Mouse (Mus musculus) stomach, embryonic 15.5 days (tissue): ENCODE results near the gene 4930558K02Rik. TPM values are rescaled to one million over a fixed set of nuclear protein-coding genes. Genes with fewer than 3 reads are reported as not detected.

Experiments used
- ATAC-seq: fragments of 200-750 bp; cut with Nextera tagmentation; 2 replicates; pipeline ENCODE4 v1.8.0; 2017; ENCODE audit warnings: low read depth, moderate number of reproducible peaks, moderate TSS enrichment; ENCODE audit not compliant: insufficient read depth, low FRiP score
- H3K27ac ChIP-seq: fragments of 300-500 bp; sonication (generic); 2 replicates; pipeline ENCODE4 v1.5.1; 2015; ENCODE audit warnings: mild to moderate bottlenecking, inconsistent platforms
- H3K27me3 ChIP-seq: fragments of 300-500 bp; sonication (generic); replicated peaks from 2 replicates; pipeline ENCODE4 v1.6.1; 2015; ENCODE audit warnings: inconsistent platforms
- H3K36me3 ChIP-seq: fragments of 300-500 bp; sonication (generic); 2 replicates; pipeline ENCODE4 v1.6.1; 2015; ENCODE audit warnings: inconsistent platforms
- H3K4me1 ChIP-seq: fragments of 300-500 bp; sonication (generic); 2 replicates; pipeline ENCODE4 v1.6.1; 2015; ENCODE audit warnings: inconsistent platforms
- H3K4me2 ChIP-seq: fragments of 300-500 bp; sonication (generic); 2 replicates; pipeline ENCODE4 v1.6.1; 2015; ENCODE audit warnings: mild to moderate bottlenecking, inconsistent platforms
- H3K4me3 ChIP-seq: fragments of 300-500 bp; sonication (generic); replicated peaks from 2 replicates; pipeline ENCODE4 v1.5.1; 2015; ENCODE audit warnings: inconsistent platforms
- H3K9ac ChIP-seq: fragments of 300-500 bp; sonication (generic); 2 replicates; pipeline ENCODE4 v1.6.1; 2015; ENCODE audit warnings: inconsistent platforms
- H3K9me3 ChIP-seq: fragments of 300-500 bp; sonication (generic); 2 replicates; pipeline ENCODE4 v1.6.1; 2016; ENCODE audit warnings: inconsistent platforms
- WGBS: fragments of 180-500 bp; shearing (Covaris S2); methylation state at CpG from one replicate; pipeline ENCODE4 v1.1.7; 2015; 5-methylcytosine and 5-hydroxymethylcytosine counted together
- polyA plus RNA-seq: library from polyadenylated mRNA; unstranded; fragments of >200 nt; fragmentation: Nextera tagmentation; extraction: Ambion mirVana; gene quantifications from 2 replicates; pipeline ENCODE4 v1.2.1, GENCODE M21; 2015

Gene 4930558K02Rik
- polyA plus RNA-seq, 1 experiment from 2014 or later = not detected

DNA sequence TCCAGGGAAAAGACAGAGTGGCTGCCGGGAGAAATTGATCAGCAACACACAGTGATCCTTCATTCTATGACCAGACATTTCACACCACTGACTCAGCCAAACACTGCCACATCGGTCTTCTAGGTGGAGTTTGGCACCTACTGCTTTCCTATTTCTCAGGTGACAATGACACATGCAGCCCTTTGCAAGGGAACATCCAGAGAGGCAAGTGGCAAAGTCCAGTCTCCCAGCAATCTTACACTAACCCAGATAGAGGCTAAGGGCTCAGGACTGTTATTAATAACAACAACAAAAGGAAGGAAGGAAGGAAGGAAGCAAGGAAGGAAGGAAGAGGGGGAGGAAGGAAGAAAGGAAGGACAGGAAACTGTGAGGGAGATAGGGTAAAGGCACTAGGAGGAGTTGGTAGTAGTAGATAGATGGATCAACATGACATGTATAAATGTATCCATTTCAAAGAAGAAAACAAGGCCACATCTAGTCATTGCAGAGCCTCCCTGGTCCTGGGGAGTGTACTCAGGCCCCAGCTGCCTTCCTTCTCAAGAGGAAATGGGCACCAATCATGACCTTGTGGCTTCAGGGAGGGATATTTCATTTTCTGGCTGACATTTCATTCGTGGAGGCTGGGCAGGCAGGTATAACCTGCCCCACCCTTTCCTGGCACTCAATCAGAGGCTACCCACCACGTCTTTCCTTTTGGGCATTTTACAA is 66.3 kb downstream of the 4930558K02Rik start:
- Histone ChIP-seq H3K4me2 (no peak overlapping the region), H3K4me1 (peaks cover 2% of the 10 kb centered on the region; the same call in 1 of the 2 replicates), H3K27me3 (no peaks in the 10 kb centered on the region), H3K27ac (no peak overlapping the region), H3K36me3 (no peaks in the 10 kb centered on the region), H3K9ac (no peak overlapping the region), H3K4me3 (no peak overlapping the region), H3K9me3 (no peaks in the 10 kb centered on the region)
- no peak for ATAC-seq
- WGBS = 40% methylated on average over 4 of the region's 4 CpGs

DNA sequence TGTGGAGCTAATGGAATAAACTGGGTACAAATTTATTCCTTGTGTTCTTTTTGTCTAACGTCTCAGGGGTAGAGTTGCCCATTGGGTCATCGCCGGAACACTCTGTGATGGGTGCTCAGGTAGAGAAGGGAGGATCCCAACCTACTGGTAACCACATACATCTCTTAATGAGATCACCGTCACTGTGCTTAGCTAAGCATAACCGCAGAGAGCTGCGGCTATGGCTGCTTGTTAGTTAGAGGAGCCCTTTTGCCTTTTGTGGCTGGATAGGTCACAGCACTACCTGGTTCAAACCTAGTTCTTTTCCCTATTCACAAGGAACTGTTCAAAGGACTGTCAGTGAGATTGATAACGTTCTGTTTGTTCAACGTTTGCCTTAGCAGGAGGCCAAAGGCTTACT is 70.4 kb downstream of the 4930558K02Rik start:
- no peaks in the 10 kb centered on the region for H3K9me3 ChIP-seq
- ATAC-seq = no peak
- WGBS = 68% methylated on average over 8 of the region's 8 CpGs

DNA sequence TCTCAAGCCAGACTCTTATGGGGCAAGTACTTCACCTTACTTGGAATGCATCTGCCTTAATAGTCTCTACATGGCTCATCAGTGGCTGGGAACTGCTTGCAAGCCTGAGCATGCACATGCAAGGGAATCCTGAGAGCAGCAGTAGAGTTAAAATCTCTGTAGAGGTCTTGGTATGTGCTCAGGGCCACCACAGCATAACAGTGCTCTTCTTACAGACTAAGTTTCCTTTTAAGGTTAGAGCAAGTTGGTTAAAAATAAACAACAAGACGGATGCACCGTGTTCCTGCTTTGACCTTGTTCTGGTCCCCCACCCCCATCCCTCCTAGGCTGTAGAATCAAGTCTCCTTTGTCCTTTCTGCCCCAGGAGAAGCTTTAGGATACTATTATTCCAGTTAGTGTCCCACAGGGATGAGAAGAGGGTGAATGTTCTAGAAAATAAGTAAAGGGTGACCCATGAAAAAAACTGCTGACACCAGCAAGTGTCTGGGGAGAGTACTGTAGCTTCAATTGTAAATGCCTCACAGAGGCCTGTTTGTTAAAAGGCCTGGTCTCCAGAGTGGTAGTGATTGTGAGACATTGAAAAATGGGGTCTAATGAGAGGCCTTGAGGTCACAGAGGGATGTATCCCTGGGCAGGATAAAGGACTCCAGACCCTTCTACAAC is 71.5 kb downstream of the 4930558K02Rik start:
- Histone ChIP-seq H3K4me3 (no peak overlapping the region), H3K36me3 (no peaks in the 10 kb centered on the region), H3K27me3 (no peaks in the 10 kb centered on the region), H3K4me1 (no peaks in the 10 kb centered on the region), H3K9ac (no peak overlapping the region), H3K4me2 (no peak overlapping the region), H3K27ac (peak overlapping the region; percentile 19; the same call in 1 of the 2 replicates), H3K9me3 (no peaks in the 10 kb centered on the region)
- peak; percentile 43; the same call in 1 of the 2 replicates for ATAC-seq
- WGBS = 8% methylated on average over 2 of the region's 2 CpGs

More for the DNA sequence above, 70.4 kb downstream of the 4930558K02Rik start:
- no peak overlapping the region for H3K9ac ChIP-seq
- H3K36me3 ChIP-seq = no peaks in the 10 kb centered on the region
- no peak overlapping the region for H3K4me2 ChIP-seq
- H3K4me1 ChIP-seq = peaks cover 2% of the 10 kb centered on the region; the same call in 1 of the 2 replicates
- H3K27ac ChIP-seq = 0 out of 2 replicates have a peak overlapping the region, but pooled peaks have one; percentile 3
- H3K4me3 ChIP-seq = no peak overlapping the region
- no peaks in the 10 kb centered on the region for H3K27me3 ChIP-seq

DNA sequence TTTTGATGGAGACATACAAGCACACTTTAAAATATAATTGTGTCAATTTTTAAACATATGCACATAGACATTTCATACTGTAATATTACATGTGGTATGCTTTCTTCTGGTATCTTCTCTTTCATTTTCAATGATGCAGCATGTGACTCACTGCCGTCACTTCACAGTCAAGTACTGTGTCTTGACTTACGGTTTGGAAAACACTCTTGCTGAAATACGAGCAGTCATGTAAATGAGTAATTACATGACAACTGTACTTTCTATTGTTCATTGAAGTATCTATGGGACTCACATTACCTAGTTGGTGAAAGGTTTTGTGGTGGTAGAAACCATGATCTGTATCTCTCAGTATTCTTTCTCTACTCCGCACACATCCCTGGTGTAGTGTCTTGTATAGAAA is 72.3 kb downstream of the 4930558K02Rik start:
- H3K9me3 ChIP-seq = no peaks in the 10 kb centered on the region
- H3K36me3 ChIP-seq = no peaks in the 10 kb centered on the region
- H3K4me2 ChIP-seq = no peak overlapping the region
- no peak overlapping the region for H3K4me3 ChIP-seq
- H3K27me3 ChIP-seq = no peaks in the 10 kb centered on the region
- H3K9ac ChIP-seq = no peak overlapping the region
- no peak for ATAC-seq
- no peak overlapping the region for H3K27ac ChIP-seq
- 82% methylated on average over 4 of the region's 4 CpGs for WGBS
- H3K4me1 ChIP-seq = no peaks in the 10 kb centered on the region

DNA sequence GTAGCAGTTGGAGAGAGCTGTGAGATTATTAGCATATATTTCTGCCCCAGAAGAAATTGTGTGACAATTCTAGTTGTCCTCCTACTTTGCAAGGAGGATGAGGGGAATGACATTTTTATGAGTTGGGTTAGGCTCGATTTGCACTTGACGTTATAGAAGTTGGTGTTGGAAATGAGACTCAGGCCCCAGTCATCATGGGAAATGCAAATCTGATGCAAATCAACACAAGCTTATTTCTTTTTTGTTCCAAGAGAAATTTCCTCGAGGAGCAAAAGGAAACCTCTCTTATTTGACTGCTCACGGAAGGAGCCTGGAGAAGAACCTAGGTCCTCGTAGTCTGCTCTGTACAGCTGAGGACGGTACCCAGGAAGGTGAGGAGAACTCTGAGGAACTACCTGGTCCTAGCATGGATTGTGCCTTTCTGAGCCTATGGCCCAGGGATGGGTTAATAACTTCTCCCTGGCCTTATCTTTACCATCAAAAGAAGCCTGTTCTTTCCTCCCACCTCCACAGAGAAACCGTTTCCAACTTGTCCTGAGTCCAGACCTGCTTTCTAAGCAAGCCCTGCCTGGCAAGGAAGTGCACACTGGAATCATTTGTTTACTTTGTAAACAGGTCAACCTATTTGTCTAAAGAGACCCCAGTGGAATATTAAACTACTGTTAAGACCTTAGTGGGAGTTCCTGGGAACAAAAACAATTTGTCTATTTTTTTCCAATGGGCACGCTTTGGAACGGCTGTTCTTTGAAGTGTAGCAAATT is 76.6 kb downstream of the 4930558K02Rik start:
- Histone ChIP-seq H3K4me1 (no peaks in the 10 kb centered on the region), H3K9ac (no peak overlapping the region), H3K4me3 (no peak overlapping the region), H3K9me3 (no peaks in the 10 kb centered on the region), H3K36me3 (no peaks in the 10 kb centered on the region), H3K27me3 (no peaks in the 10 kb centered on the region), H3K4me2 (no peak overlapping the region), H3K27ac (no peak overlapping the region)
- no peak for ATAC-seq
- whole genome bisulfite sequencing = 69% methylated on average over 9 of the region's 9 CpGs

DNA sequence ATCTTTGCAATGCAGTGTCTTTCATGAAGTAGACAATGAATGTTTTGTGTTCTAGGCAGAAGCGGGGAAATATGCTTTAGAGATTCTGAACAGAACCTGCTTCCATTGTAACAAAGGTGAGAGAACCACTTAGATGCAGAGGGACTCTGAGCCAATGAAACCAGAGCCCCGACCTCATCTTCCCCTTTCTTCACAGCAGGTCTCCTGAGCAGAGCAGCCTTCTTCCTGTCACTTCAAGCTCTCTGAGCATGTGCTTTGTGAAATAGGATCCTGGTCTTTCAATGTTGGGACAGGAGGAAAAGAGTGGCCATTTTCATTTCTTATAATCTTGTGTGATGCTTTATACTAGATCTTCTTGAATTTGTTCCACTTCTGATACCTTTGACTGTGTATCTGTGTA is 79.3 kb downstream of the 4930558K02Rik start:
- 0 out of 2 replicates have a peak, but pooled peaks cover 3% of the 10 kb centered on the region for H3K4me1 ChIP-seq
- H3K27ac ChIP-seq = no peak overlapping the region
- no peaks in the 10 kb centered on the region for H3K27me3 ChIP-seq
- no peaks in the 10 kb centered on the region for H3K9me3 ChIP-seq
- 71% methylated on average over 2 of the region's 2 CpGs for WGBS
- no peak for ATAC-seq
- no peaks in the 10 kb centered on the region for H3K36me3 ChIP-seq
- no peak overlapping the region for H3K9ac ChIP-seq
- no peak overlapping the region for H3K4me3 ChIP-seq
- H3K4me2 ChIP-seq = no peak overlapping the region

DNA sequence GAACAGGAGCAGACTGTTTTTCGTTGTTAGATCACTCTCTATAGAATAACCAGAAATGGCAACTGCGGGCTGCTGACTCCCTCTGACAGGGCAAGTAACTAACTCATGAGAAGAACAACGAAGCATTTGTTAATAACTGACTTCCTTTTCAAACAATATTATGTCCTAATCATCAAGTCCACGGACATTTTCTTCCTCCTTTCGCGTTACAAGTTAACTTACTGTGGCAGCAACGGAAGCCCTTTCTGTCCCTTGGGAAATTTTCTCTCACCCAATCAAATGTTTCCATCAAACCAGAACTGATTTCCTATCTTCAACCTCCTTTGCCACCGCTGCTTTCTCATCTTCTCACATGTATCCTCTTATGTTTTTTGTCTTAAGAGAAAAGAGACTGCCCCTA is 82.2 kb downstream of the 4930558K02Rik start:
- Histone ChIP-seq H3K4me1 (0 out of 2 replicates have a peak, but pooled peaks cover 3% of the 10 kb centered on the region), H3K27me3 (no peaks in the 10 kb centered on the region), H3K9ac (no peak overlapping the region), H3K4me3 (no peak overlapping the region), H3K36me3 (no peaks in the 10 kb centered on the region), H3K4me2 (no peak overlapping the region), H3K9me3 (no peaks in the 10 kb centered on the region), H3K27ac (no peak overlapping the region)
- 64% methylated on average over 8 of the region's 8 CpGs for WGBS
- ATAC-seq = no peak

DNA sequence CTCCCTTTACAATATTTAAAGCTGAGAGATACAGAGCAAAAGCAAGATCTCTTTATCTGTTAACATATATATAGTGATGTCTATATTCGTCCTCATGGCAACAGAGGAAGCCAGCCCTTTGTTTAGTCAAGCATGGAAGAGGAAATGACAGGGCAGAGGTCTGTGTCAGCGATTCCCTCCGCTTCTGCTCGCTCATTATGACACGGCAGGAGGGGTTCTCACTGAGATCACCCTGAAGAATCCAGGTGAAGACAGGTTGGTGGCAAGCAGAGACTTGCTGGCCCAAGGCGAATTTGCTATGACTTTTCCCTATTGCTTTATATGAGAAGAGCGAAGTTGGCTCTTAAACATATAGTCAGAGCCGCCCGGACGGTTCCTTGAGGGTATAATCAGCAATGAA is 83.3 kb downstream of the 4930558K02Rik start:
- Histone ChIP-seq H3K4me1 (0 out of 2 replicates have a peak, but pooled peaks cover 3% of the 10 kb centered on the region), H3K4me2 (no peak overlapping the region), H3K4me3 (no peak overlapping the region), H3K36me3 (no peaks in the 10 kb centered on the region), H3K27me3 (no peaks in the 10 kb centered on the region), H3K9ac (no peak overlapping the region), H3K27ac (no peak overlapping the region), H3K9me3 (no peaks in the 10 kb centered on the region)
- WGBS = 51% methylated on average over 10 of the region's 10 CpGs
- ATAC-seq = no peak

DNA sequence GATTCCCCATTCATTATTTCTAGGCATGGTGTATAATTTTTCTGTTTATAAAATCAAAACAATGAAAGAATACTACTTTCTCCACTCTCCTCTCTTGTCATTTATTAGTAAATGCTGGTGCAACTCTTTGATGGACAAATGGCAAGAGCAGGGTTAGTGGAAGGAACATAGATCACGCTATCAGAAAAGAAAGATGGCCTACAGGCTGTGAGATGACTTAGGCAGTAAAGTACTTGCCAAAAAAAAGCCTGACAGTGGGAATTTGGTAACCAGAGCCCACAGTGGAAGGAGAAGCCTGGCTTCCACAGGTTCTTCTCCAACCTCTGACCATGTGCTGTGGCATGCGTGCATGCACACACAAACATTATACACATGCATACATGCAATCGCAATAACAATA is 84.4 kb downstream of the 4930558K02Rik start:
- Histone ChIP-seq H3K4me3 (no peak overlapping the region), H3K27ac (no peak overlapping the region), H3K4me2 (no peak overlapping the region), H3K27me3 (no peaks in the 10 kb centered on the region), H3K4me1 (0 out of 2 replicates have a peak, but pooled peaks cover 3% of the 10 kb centered on the region), H3K9me3 (no peaks in the 10 kb centered on the region), H3K9ac (no peak overlapping the region), H3K36me3 (no peaks in the 10 kb centered on the region)
- no peak for ATAC-seq
- WGBS = 86% methylated on average over 3 of the region's 3 CpGs

DNA sequence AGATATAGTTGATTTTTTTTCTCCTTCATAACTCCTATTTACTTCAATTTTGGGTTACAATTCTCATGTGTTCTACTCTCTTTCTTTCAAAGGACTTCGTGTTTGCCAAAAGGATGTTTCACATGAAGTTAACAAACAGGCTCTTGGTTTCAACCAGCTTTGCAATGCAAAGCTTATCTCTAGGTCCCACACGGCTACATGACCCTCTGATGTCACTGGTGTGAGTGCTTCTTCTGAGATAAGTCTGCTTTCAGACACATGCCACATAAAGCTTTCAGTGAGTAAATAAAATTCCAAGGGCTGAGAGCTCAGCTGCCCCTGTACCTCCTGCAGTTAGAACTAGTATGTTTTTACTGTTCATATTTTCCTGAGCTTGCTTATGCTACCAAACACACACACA is 84.9 kb downstream of the 4930558K02Rik start:
- no peak overlapping the region for H3K27ac ChIP-seq
- no peaks in the 10 kb centered on the region for H3K27me3 ChIP-seq
- no peak overlapping the region for H3K4me3 ChIP-seq
- H3K9ac ChIP-seq = no peak overlapping the region
- ATAC-seq = peak; percentile 92
- H3K36me3 ChIP-seq = no peaks in the 10 kb centered on the region
- no peaks in the 10 kb centered on the region for H3K9me3 ChIP-seq
- H3K4me1 ChIP-seq = 0 out of 2 replicates have a peak, but pooled peaks cover 3% of the 10 kb centered on the region
- WGBS = 37% methylated on average over 2 of the region's 2 CpGs
- no peak overlapping the region for H3K4me2 ChIP-seq

DNA sequence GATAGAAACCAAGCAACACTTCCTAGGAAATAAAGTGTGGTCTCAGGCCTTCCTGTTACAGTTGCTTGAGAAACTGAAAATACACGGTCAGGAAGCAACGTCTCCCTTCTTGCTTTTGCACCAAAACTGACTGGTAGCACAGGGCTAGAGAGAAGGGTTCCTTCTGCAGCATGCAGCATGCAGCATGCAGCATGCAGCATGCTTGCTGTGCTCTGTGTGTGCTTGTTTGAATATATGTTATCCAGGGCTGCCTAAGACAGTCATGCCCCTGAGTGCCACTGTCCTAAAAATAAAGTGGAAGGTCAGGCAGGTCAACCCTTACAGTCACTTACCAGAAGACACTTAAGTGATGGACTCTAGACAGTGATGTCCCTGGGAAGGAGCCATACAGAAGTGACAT is 85.3 kb downstream of the 4930558K02Rik start:
- H3K27ac ChIP-seq = no peak overlapping the region
- H3K9ac ChIP-seq = no peak overlapping the region
- H3K9me3 ChIP-seq = no peaks in the 10 kb centered on the region
- no peak overlapping the region for H3K4me3 ChIP-seq
- H3K4me2 ChIP-seq = no peak overlapping the region
- H3K36me3 ChIP-seq = no peaks in the 10 kb centered on the region
- ATAC-seq = no peak; the same call in 1 of the 2 replicates
- H3K4me1 ChIP-seq = 0 out of 2 replicates have a peak, but pooled peaks cover 3% of the 10 kb centered on the region
- WGBS = 57% methylated on average over 2 of the region's 2 CpGs
- no peaks in the 10 kb centered on the region for H3K27me3 ChIP-seq
